Mouse (Mus musculus): ENCODE results near the gene Twnk. TPM values are rescaled to one million over a fixed set of nuclear protein-coding genes. Genes with fewer than 3 reads are reported as not detected.
A peak's percentile ranks its signal among the peaks of the same experiment; 100 is the strongest.

Gene Twnk
- polyA plus RNA-seq, 1 experiment from 2014 or later: 40.9 TPM

GRCm38 (mm10) chr19:45046523-45047321, 41.3 kb downstream of the Twnk start:
- Histone ChIP-seq H3K4me3 (peak overlapping the region; percentile 62), H3K27ac (replicated peaks) (peak overlapping the region; percentile 81), H3K4me1 (peaks cover 37% of the 10 kb centered on the region), H3K36me3 (replicated peaks) (peaks cover under 1% of the 10 kb centered on the region; the same call in 1 of the 2 replicates), H3K27me3 (replicated peaks; ENCODE audit: low read depth, poor library complexity, severe bottlenecking) (peaks cover 79% of the 10 kb centered on the region), H3K9me3 (no peaks in the 10 kb centered on the region)
- WGBS: 2% methylated on average over 34 of the region's 34 CpGs
- DNase-seq (ENCODE audit: low spot score): peak; percentile 79

GRCm38 (mm10) chr19:45047417-45047934, 42.0 kb downstream of the Twnk start, which contains the start of gene Sfxn3:
Gene Sfxn3 (plus strand): TSS chr19:45047503.
- Histone ChIP-seq H3K27me3 (replicated peaks; ENCODE audit: low read depth, poor library complexity, severe bottlenecking) (peaks cover 71% of the 10 kb centered on the region), H3K4me3 (peak within 1 kb of the TSS; percentile 62), H3K27ac (replicated peaks) (peak within 1 kb of the TSS; percentile 81), H3K9me3 (no peaks in the 10 kb centered on the region), H3K36me3 (replicated peaks) (peaks cover 8% of the 10 kb centered on the region; the same call in 1 of the 2 replicates), H3K4me1 (peaks cover 37% of the 10 kb centered on the region)
- WGBS: under 1% methylated on average over 26 of the region's 26 CpGs
- DNase-seq (ENCODE audit: low spot score): peak; percentile 82

DNA sequence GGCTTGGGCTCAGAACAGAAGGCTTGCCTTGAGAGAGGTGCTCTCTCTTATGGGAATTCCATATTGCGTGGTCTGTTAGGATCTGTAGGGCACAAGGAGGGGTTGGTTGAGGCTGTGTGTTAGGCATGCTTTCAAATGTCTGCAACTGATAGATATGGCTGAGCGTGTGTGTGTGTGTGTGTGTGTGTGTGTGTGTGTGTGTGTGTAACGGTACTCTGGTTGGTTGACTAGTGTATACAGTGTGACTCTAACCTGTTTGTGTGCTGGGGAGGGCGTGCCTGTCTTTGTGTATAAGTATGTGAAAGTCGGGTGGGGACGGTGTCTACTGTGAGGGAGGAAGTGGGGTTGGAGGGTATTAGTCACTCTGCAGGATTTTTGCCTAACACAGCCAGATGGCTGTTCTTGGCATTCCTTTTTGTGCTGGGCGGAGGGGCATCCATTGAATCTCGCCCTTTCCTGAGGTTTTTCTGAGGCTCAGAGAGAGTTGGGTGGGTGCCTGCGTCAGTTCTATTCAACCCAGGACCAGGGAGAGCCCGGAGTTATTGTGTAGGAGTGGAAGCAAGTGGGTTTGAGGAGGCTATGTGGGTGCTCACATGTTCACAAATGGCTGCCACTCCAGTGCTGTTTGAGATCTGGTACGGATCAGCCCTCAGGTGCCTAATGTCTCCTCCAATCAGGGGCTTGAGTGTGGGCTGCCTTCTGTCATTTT, 42.6 kb downstream of the Twnk start:
- H3K27me3 ChIP-seq (replicated peaks; ENCODE audit: low read depth, poor library complexity, severe bottlenecking): peaks cover 68% of the 10 kb centered on the region
- peaks cover 37% of the 10 kb centered on the region for H3K4me1 ChIP-seq
- 61% methylated on average over 11 of the region's 11 CpGs for WGBS
- peaks cover 13% of the 10 kb centered on the region; the same call in 1 of the 2 replicates for H3K36me3 ChIP-seq (replicated peaks)
- DNase-seq (ENCODE audit: low spot score): no peak
- H3K9me3 ChIP-seq: no peaks in the 10 kb centered on the region
- H3K27ac ChIP-seq (replicated peaks): peak overlapping the region; percentile 81
- peak overlapping the region; percentile 62 for H3K4me3 ChIP-seq

DNA sequence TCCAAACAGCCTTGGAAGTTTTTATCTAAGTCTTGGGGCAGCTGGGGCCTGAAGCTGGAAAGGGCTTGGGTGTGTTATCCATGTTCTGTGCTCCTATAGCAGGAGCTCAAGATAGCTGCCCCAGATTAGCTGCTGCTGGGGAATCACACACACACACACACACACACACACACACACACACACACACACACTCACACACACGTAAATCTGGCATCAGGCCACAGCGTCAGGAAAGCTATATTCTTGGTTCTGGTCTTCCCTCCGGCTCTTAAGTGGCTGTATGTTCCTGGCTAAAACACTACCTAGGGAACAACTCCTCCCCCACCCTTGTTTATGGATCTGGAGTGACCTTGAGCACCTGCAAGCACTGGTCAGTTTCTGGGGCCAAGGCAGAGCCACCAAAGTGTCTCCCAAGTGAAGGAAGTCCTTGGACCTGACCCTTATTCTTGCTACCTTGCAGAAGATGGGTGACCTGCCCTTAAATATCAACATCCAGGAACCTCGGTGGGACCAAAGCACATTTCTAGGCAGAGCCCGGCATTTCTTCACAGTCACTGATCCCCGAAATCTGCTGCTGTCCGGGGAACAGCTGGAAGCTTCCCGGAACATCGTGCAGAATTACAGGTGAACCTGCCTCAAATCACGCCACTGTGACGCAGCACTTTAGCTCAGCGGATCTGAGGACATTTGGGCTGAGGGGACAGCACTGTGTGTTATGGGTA, 43.3 kb downstream of the Twnk start:
- peak overlapping the region; percentile 62 for H3K4me3 ChIP-seq
- H3K36me3 ChIP-seq (replicated peaks): peaks cover 13% of the 10 kb centered on the region; the same call in 1 of the 2 replicates
- peaks cover 60% of the 10 kb centered on the region for H3K27me3 ChIP-seq (replicated peaks; ENCODE audit: low read depth, poor library complexity, severe bottlenecking)
- peak overlapping the region; percentile 81; the same call in 1 of the 2 replicates for H3K27ac ChIP-seq (replicated peaks)
- no peak for DNase-seq (ENCODE audit: low spot score)
- H3K9me3 ChIP-seq: no peaks in the 10 kb centered on the region
- H3K4me1 ChIP-seq: peaks cover 37% of the 10 kb centered on the region
- 84% methylated on average over 12 of the region's 12 CpGs for WGBS

- WGBS: 80% methylated on average over 9 of the region's 9 CpGs
- Histone ChIP-seq H3K27ac (replicated peaks) (no peak overlapping the region), H3K4me3 (no peak overlapping the region), H3K4me1 (peaks cover 42% of the 10 kb centered on the region), H3K9me3 (no peaks in the 10 kb centered on the region), H3K27me3 (replicated peaks; ENCODE audit: low read depth, poor library complexity, severe bottlenecking) (peaks cover 53% of the 10 kb centered on the region), H3K36me3 (replicated peaks) (peaks cover 16% of the 10 kb centered on the region; the same call in 1 of the 2 replicates)
- DNase-seq (ENCODE audit: low spot score): no peak
Measured at GRCm38 (mm10) chr19:45049523-45049922, 44.1 kb downstream of the Twnk start.

GRCm38 (mm10) chr19:45053451-45053850, 48.0 kb downstream of the Twnk start:
- Histone ChIP-seq H3K27ac (replicated peaks) (no peak overlapping the region), H3K4me3 (no peak overlapping the region), H3K4me1 (peaks cover 34% of the 10 kb centered on the region), H3K9me3 (no peaks in the 10 kb centered on the region), H3K36me3 (replicated peaks) (peaks cover 18% of the 10 kb centered on the region; the same call in 1 of the 2 replicates), H3K27me3 (replicated peaks; ENCODE audit: low read depth, poor library complexity, severe bottlenecking) (peaks cover 17% of the 10 kb centered on the region)
- WGBS: 86% methylated on average over 8 of the region's 8 CpGs
- no peak for DNase-seq (ENCODE audit: low spot score)

DNA sequence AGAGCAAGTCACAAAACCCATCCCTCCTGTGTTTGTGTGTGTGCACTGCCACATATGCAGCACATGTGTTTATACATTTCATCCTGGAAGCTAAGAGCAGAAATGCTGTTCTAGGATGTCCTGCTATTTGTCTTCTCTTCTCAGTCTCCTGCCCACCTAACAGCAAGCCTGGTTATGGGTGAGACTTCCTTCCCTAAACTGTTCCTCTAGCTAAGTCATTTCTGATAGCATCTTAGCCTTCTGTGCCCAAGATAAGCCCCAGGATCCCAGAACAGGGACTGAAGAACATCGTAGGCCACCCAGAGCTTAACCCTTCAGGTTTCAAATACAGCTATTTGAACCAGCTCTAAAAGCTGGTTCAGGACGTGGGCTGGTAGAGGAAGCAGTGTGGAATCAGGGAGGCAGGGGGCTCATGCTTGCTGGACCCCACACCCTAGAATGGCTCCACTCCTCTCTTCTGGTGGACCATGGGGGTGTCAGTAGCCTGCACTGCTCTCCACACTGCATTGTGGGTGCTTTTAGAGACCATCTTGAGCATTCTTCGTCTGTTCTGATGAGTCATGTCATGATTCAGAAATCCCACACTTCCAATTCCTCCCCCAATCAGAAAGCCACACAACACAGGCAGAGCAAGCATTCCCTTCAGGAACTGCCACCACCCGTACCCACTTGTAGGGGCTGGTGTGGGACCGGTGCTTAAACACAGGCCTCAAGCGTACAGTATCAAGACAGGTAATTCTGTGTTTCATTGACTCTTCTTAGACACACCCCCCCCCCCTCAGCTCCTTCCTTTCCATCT, 49.6 kb downstream of the Twnk start:
- no peak overlapping the region; the same call in 1 of the 2 replicates for H3K27ac ChIP-seq (replicated peaks)
- H3K4me3 ChIP-seq: no peak overlapping the region
- WGBS: 85% methylated on average over 6 of the region's 6 CpGs
- no peaks in the 10 kb centered on the region for H3K9me3 ChIP-seq
- peaks cover 18% of the 10 kb centered on the region; the same call in 1 of the 2 replicates for H3K36me3 ChIP-seq (replicated peaks)
- H3K27me3 ChIP-seq (replicated peaks; ENCODE audit: low read depth, poor library complexity, severe bottlenecking): peaks cover under 1% of the 10 kb centered on the region; the same call in 1 of the 2 replicates
- no peak for DNase-seq (ENCODE audit: low spot score)
- peaks cover 32% of the 10 kb centered on the region for H3K4me1 ChIP-seq

DNA sequence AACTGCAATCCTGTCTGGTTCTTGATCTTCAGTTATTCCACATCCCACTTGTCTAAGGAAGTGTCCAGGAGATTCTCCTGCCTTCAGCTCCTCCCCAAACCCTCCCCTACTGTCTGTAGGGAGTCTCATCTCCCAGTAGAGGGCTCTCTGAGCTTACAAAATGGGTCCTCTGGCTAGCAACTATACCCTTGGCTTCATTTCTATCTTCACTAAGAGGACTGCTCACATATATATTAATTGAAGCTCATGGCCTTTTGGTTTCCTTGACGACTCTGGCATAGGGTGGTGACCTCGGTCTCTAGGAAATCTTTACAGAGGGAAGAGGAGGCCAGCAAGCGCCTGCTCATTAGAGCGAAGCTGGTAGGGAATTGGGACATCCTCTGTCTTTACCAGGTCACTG, 50.9 kb downstream of the Twnk start:
- H3K9me3 ChIP-seq: no peaks in the 10 kb centered on the region
- peaks cover 18% of the 10 kb centered on the region; the same call in 1 of the 2 replicates for H3K36me3 ChIP-seq (replicated peaks)
- no peak for DNase-seq (ENCODE audit: low spot score)
- WGBS: 53% methylated on average over 4 of the region's 4 CpGs
- peak overlapping the region; percentile 23; the same call in 1 of the 2 replicates for H3K4me3 ChIP-seq
- peak overlapping the region; percentile 97 for H3K27ac ChIP-seq (replicated peaks)
- peaks cover 32% of the 10 kb centered on the region for H3K4me1 ChIP-seq
- H3K27me3 ChIP-seq (replicated peaks; ENCODE audit: low read depth, poor library complexity, severe bottlenecking): no peaks in the 10 kb centered on the region

DNA sequence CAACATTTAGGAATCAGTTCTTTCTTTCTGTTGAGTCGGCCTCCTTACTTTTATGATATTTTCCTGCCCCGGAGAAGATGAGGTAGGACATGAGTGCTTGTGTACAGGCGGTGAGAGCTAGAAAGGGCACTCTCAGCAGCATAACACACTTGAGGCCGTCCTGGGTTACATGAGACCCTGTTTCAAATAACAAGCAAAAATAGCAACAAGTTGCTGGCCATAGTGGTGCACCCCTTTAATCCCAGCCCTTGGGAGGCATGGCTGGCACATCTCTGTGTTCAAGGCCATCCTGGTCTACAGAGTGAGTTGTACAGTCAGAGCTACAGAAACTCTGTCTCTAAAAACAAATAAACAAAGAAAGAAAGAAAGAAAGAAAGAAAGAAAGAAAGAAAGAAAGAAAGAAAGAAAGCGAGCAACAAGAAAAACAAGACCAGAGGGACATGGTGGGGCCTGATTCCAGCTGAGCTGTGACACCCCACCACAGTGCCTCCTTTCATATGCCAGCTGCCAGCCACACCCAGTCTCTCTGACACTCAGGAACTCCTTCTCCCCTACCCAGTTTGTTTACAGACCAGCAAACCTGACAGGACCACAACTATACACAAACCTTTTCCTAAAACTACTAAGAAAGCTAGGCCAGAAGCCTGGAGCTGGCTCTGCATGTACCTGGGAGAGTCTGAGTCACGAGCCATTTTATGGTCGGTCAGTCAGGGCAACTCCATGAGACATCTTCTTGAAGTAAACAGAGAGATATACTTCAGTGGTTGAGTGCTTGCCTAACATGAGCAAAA, 51.6 kb downstream of the Twnk start:
- Histone ChIP-seq H3K9me3 (no peaks in the 10 kb centered on the region), H3K36me3 (replicated peaks) (peaks cover 14% of the 10 kb centered on the region; the same call in 1 of the 2 replicates), H3K27me3 (replicated peaks; ENCODE audit: low read depth, poor library complexity, severe bottlenecking) (no peaks in the 10 kb centered on the region), H3K27ac (replicated peaks) (peak overlapping the region; percentile 97), H3K4me3 (peak overlapping the region; percentile 73), H3K4me1 (peaks cover 32% of the 10 kb centered on the region)
- DNase-seq (ENCODE audit: low spot score): no peak
- 81% methylated on average over 7 of the region's 7 CpGs for WGBS

GRCm38 (mm10) chr19:45057724-45058112, 52.3 kb downstream of the Twnk start:
- peaks cover 32% of the 10 kb centered on the region for H3K4me1 ChIP-seq
- DNase-seq (ENCODE audit: low spot score): no peak
- 48% methylated on average over 7 of the region's 7 CpGs for WGBS
- no peaks in the 10 kb centered on the region for H3K27me3 ChIP-seq (replicated peaks; ENCODE audit: low read depth, poor library complexity, severe bottlenecking)
- peak overlapping the region; percentile 97 for H3K27ac ChIP-seq (replicated peaks)
- no peaks in the 10 kb centered on the region for H3K9me3 ChIP-seq
- H3K36me3 ChIP-seq (replicated peaks): peaks cover 8% of the 10 kb centered on the region; the same call in 1 of the 2 replicates
- peak overlapping the region; percentile 73 for H3K4me3 ChIP-seq

All from embryonic facial prominence, embryonic 10.5 days (tissue).